Mouse (Mus musculus) liver, embryonic 15.5 days (tissue): ENCODE results near the gene Ell. TPM values are rescaled to one million over a fixed set of nuclear protein-coding genes. Genes with fewer than 3 reads are reported as not detected.

ENCODE experiments used
- ATAC-seq: fragments of 200-750 bp; cut with Nextera tagmentation; 2 replicates; pipeline ENCODE4 v1.8.0; 2017; ENCODE audit warnings: moderate number of reproducible peaks, mild to moderate bottlenecking, moderate library complexity; ENCODE audit not compliant: insufficient read depth
- H3K27ac ChIP-seq: fragments of 300-500 bp; sonication (generic); replicated peaks from 2 replicates; pipeline ENCODE4 v1.5.1; 2015; ENCODE audit warnings: mild to moderate bottlenecking, inconsistent platforms
- H3K27me3 ChIP-seq: fragments of 300-500 bp; sonication (generic); 2 replicates; pipeline ENCODE4 v1.6.1; 2015; ENCODE audit warnings: mild to moderate bottlenecking, inconsistent platforms
- H3K36me3 ChIP-seq: fragments of 300-500 bp; sonication (generic); replicated peaks from 2 replicates; pipeline ENCODE4 v1.6.1; 2015; ENCODE audit warnings: moderate library complexity, mild to moderate bottlenecking, inconsistent platforms
- H3K4me1 ChIP-seq: fragments of 300-500 bp; sonication (generic); replicated peaks from 2 replicates; pipeline ENCODE4 v1.6.1; 2015; ENCODE audit warnings: inconsistent platforms
- H3K4me2 ChIP-seq: fragments of 300-500 bp; sonication (generic); 2 replicates; pipeline ENCODE4 v1.6.1; 2015; ENCODE audit warnings: moderate library complexity, mild to moderate bottlenecking, inconsistent platforms
- H3K4me3 ChIP-seq: fragments of 300-500 bp; sonication (generic); replicated peaks from 2 replicates; pipeline ENCODE4 v1.5.1; 2015; ENCODE audit warnings: mild to moderate bottlenecking, inconsistent platforms
- H3K9ac ChIP-seq: fragments of 300-500 bp; sonication (generic); 2 replicates; pipeline ENCODE4 v1.6.1; 2015; ENCODE audit warnings: moderate library complexity, mild to moderate bottlenecking, inconsistent platforms
- H3K9me3 ChIP-seq: fragments of 300-500 bp; sonication (generic); replicated peaks from 2 replicates; pipeline ENCODE4 v1.6.1; 2016; ENCODE audit warnings: inconsistent platforms
- WGBS: fragments of 180-500 bp; shearing (Covaris S2); methylation state at CpG from one replicate; pipeline ENCODE4 v1.1.7; 2015; ENCODE audit warnings: mixed read lengths; ENCODE audit not compliant: insufficient replicate concordance; 5-methylcytosine and 5-hydroxymethylcytosine counted together
- polyA plus RNA-seq: library from polyadenylated mRNA; unstranded; fragments of >200 nt; fragmentation: Nextera tagmentation; extraction: Ambion mirVana; gene quantifications from 2 replicates; pipeline ENCODE4 v1.2.1, GENCODE M21; 2015

Gene Ell
- polyA plus RNA-seq, 1 experiment from 2014 or later: 11.8 TPM

DNA sequence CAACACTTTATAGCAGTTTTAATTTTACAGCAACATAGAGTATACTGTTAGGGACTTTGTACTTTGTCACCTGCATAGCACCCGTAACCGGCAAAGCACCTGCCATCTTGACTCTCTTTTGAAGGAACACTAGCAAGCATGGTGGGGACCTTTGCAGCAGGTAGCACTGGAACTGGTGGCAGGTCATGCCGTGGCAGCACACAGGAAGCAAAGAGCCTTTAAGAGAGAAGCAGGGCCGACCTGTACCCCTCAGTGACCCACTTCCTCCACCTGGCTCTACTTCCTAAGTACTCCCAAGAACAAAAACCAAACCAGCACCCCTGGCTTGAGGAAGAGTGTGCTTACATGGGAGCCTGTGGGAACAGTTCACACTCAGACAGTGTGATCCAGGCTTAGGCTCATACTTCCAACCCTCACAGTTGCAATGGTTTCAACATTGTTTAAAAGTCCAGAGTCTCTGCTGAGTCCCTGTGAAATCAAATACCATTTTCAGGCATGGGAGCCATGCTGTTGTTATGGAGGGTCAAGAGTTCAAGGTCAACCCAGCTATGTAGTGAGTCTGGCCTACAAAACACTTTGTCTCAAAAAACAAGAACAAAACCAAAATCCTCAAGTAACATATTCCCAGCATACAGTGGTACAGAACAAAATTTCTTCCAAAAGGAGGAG, 16.0 kb downstream of the Ell start:
- 59% methylated on average over 4 of the region's 4 CpGs for WGBS
- ATAC-seq: peak; percentile 51
- H3K9me3 ChIP-seq: no peaks in the 10 kb centered on the region
- H3K4me2 ChIP-seq: no peak overlapping the region; the same call in 1 of the 2 replicates
- H3K9ac ChIP-seq: no peak overlapping the region
- peaks cover 7% of the 10 kb centered on the region; the same call in 1 of the 2 replicates for H3K36me3 ChIP-seq
- H3K27ac ChIP-seq: peak overlapping the region; percentile 77
- H3K27me3 ChIP-seq: no peaks in the 10 kb centered on the region
- H3K4me3 ChIP-seq: no peak overlapping the region
- H3K4me1 ChIP-seq: peaks cover 93% of the 10 kb centered on the region

DNA sequence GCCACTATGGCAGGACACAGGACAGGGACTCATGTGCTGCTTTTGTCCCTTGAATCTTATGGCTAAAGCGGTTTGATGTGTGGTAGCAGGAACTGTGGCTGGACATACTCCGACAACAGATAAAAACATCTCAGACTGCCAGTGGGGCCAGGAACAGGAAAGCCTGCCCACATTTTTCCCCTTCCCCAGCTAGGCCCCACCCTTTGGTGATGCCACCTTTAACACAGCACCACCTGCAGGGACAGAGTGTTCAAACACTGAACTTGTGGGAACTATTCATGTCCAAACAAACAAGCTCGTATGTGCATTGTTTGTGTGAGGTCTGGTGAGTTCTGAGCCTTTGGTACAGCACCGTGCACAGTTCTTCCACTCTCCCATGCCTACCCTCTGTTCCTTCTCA, 19.1 kb downstream of the Ell start:
- Histone ChIP-seq H3K27me3 (no peaks in the 10 kb centered on the region), H3K27ac (peak overlapping the region; percentile 53; the same call in 1 of the 2 replicates), H3K9me3 (no peaks in the 10 kb centered on the region), H3K4me3 (no peak overlapping the region), H3K9ac (no peak overlapping the region), H3K4me2 (no peak overlapping the region), H3K36me3 (peaks cover 8% of the 10 kb centered on the region; the same call in 1 of the 2 replicates), H3K4me1 (peaks cover 97% of the 10 kb centered on the region)
- 15% methylated on average over 4 of the region's 4 CpGs for WGBS
- ATAC-seq: no peak

DNA sequence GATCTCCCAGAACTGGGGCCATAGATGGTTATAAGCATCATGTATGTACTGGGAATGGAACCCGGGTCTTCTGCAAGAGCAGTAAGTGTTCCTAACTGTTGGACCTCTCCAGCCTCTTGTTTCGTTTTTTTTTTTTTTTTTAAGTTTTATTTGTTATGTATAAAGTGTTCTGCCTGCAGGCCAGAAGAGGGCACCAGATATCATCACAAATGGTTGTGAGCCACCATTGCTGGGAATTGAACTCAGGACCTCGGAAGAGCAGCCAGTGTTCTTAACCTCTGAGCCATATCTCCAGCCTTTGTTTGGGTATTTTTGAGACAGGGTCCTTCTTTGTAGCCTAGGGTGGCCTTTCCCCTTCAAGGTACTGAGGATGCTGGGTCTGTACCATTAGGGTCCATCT, 19.7 kb downstream of the Ell start:
- Histone ChIP-seq H3K4me1 (peaks cover 96% of the 10 kb centered on the region), H3K4me3 (no peak overlapping the region), H3K36me3 (peaks cover 8% of the 10 kb centered on the region; the same call in 1 of the 2 replicates), H3K4me2 (no peak overlapping the region), H3K9ac (no peak overlapping the region), H3K9me3 (no peaks in the 10 kb centered on the region), H3K27me3 (no peaks in the 10 kb centered on the region), H3K27ac (peak overlapping the region; percentile 53; the same call in 1 of the 2 replicates)
- ATAC-seq: no peak
- 56% methylated on average over 3 of the region's 3 CpGs for WGBS

DNA sequence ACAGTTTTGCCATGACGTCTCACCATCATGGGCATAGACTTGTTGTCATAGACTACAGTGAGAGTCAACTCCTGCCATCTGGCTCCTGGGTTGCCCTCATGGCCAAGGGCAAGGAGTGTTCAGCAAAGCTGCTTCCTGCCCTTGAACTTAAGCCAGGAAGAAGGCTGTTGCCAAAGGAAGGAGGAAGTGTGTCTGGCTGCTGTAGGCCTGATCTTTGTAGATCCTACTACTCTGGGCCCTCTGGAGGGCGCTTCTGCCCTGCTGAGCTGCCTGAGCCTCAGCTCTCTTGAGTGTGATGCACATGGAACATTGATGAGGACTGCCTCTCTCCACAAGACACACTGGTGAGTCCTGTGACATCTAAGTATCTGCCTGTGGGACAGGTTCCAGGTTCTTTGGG, 20.8 kb downstream of the Ell start:
- no peaks in the 10 kb centered on the region for H3K9me3 ChIP-seq
- 39% methylated on average over 2 of the region's 2 CpGs for WGBS
- ATAC-seq: no peak
- H3K36me3 ChIP-seq: peaks cover 8% of the 10 kb centered on the region; the same call in 1 of the 2 replicates
- H3K27me3 ChIP-seq: no peaks in the 10 kb centered on the region
- H3K9ac ChIP-seq: no peak overlapping the region
- H3K4me3 ChIP-seq: no peak overlapping the region
- peaks cover 98% of the 10 kb centered on the region for H3K4me1 ChIP-seq
- H3K27ac ChIP-seq: 0 out of 2 replicates have a peak overlapping the region, but pooled peaks have one; percentile 64
- H3K4me2 ChIP-seq: no peak overlapping the region

DNA sequence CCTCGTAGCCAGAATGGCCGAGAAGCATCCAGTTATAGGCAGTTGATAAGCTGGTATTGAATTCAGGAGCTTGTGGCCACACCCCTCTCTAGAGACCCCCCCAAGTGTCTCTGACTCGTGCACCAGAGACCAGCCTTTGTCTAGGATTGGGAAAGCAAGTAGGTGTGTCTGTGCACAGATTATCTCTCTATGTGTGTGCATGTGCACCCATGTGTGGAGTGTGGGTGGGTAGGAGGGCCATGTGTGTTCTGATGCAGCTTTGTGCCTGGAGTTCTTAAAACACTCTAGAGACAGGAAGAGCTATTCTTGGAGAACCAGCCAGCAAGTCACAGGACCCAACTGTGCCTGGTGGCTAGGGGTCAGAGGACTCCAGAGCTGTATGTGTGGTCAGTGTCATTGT, 21.3 kb downstream of the Ell start:
- H3K9me3 ChIP-seq: no peaks in the 10 kb centered on the region
- ATAC-seq: no peak
- no peak overlapping the region for H3K4me3 ChIP-seq
- peaks cover 8% of the 10 kb centered on the region; the same call in 1 of the 2 replicates for H3K36me3 ChIP-seq
- 52% methylated on average over 3 of the region's 3 CpGs for WGBS
- H3K27ac ChIP-seq: peak overlapping the region; percentile 64
- peaks cover 99% of the 10 kb centered on the region for H3K4me1 ChIP-seq
- no peak overlapping the region for H3K4me2 ChIP-seq
- no peak overlapping the region for H3K9ac ChIP-seq
- no peaks in the 10 kb centered on the region for H3K27me3 ChIP-seq

DNA sequence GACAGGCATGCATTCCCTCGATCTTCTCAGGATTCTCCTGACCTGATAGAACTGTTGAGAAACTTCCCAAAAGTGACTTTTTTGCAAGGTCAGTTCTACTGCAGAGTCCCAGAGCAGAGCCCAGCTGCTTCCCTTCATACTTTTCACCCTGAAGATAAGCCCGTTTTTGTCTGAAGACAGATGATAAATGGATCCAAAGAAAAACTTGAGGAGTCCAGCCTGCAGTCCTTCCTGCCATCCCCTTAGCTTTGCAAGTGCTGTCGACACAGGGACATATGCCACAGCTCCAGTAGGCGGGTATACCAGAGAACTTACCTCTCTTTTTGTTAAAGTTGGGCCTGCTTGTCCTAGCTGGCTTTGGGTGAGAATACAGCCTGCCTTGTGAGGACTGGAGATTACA, 22.1 kb downstream of the Ell start:
- Histone ChIP-seq H3K9ac (0 out of 2 replicates have a peak overlapping the region, but pooled peaks have one; percentile 9), H3K36me3 (peaks cover 8% of the 10 kb centered on the region; the same call in 1 of the 2 replicates), H3K4me3 (no peak overlapping the region), H3K27me3 (no peaks in the 10 kb centered on the region), H3K27ac (peak overlapping the region; percentile 64), H3K4me1 (peaks cover 97% of the 10 kb centered on the region), H3K4me2 (no peak overlapping the region), H3K9me3 (no peaks in the 10 kb centered on the region)
- 27% methylated on average over 4 of the region's 4 CpGs for WGBS
- no peak for ATAC-seq

DNA sequence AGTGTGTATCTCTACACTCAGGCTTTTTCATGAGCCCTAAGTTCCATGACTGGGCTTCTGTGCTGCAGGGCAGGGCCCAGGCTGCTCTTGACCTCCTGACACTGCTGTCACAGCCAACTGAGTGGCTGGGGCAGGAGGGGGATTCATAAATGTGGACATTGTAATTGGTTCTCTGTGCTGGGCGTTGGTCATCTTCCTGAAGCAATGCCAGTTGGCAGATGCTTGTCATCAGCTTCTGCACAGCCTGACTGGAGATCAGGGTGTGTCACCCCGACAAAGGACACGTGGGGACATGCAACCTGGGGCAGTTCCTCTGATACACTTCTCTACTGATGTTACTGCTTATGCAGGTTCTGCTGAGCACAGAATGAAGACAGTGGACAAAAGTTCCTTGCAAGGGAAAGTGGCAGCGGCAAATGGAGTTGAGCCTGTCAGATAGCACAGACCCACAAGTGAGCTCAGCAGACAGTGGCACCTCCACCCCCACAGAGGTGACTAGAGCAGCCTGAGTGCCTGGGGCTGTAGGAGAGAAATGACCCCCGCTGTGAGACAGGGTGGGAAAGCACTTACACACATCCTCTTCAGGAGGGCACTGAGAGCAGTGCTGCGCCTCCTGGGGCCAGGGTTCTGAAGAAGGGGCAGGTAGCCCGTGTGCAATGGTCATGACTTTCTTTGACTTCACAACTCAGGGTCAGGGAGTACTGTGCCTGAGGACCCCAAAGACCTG, 22.7 kb downstream of the Ell start:
- Histone ChIP-seq H3K27ac (peak overlapping the region; percentile 64), H3K9ac (0 out of 2 replicates have a peak overlapping the region, but pooled peaks have one; percentile 9)
- WGBS: 51% methylated on average over 7 of the region's 7 CpGs

DNA sequence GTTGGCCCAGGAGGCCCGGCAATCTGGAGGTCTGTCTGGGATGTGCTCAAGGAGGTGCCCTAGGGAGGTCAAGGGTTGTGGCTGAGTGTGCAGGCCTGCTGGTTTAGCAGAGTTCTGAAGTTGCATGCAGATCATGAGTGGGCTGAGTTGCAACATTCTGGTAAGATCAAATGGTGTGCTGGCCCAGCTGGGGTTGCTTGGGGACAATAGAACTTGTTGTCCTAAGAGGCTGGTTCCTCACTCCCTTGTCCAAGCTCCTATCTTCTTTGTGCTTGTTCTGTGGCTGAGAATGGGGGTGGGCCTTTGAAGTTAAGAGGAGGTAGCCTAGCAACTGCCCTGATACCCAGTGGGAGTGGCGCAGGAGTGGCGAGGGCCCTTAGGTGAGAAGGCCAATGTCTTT, 23.5 kb downstream of the Ell start:
- Histone ChIP-seq H3K9ac (no peak overlapping the region), H3K4me3 (no peak overlapping the region), H3K4me2 (no peak overlapping the region), H3K27ac (no peak overlapping the region), H3K4me1 (peaks cover 86% of the 10 kb centered on the region), H3K36me3 (0 out of 2 replicates have a peak, but pooled peaks cover 4% of the 10 kb centered on the region), H3K9me3 (no peaks in the 10 kb centered on the region), H3K27me3 (no peaks in the 10 kb centered on the region)
- no peak for ATAC-seq
- 59% methylated on average over 3 of the region's 3 CpGs for WGBS

More for the DNA sequence above, 22.7 kb downstream of the Ell start:
- ATAC-seq: no peak
- Histone ChIP-seq H3K36me3 (peaks cover 8% of the 10 kb centered on the region; the same call in 1 of the 2 replicates), H3K9me3 (no peaks in the 10 kb centered on the region), H3K27me3 (no peaks in the 10 kb centered on the region), H3K4me1 (peaks cover 94% of the 10 kb centered on the region), H3K4me3 (no peak overlapping the region), H3K4me2 (no peak overlapping the region)

DNA sequence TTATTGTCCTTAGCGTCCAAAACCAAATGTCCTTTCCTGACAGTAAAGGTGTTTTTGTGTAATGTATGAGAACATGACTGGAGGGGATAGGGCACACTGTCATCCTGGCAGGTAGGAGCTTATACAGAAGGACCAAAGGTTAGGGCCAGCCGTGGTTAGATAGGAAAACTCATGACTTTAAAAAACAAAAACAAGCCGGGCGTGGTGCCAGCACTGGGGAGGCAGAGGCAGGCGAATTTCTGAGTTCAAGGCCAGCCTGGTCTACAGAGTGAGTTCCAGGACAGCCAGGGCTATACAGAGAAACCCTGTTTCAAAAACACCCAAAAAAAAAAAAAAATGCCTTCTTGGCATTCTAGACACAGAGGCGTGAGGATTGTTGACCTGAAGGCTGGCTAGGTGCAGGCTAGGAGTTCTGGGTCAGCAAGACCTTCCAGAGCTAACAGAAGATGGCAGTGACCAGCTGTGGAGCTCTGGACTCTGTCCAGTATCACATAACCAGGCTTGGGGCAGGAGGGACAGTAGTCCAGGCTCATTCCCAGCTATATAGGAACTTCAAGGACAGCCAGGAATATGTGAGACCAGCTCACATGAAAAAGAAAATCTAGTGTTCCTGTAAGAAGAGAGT, 24.6 kb downstream of the Ell start:
- Histone ChIP-seq H3K27me3 (no peaks in the 10 kb centered on the region), H3K4me2 (no peak overlapping the region), H3K4me1 (peaks cover 75% of the 10 kb centered on the region), H3K27ac (0 out of 2 replicates have a peak overlapping the region, but pooled peaks have one; percentile 24), H3K36me3 (0 out of 2 replicates have a peak, but pooled peaks cover 4% of the 10 kb centered on the region), H3K9ac (no peak overlapping the region), H3K4me3 (no peak overlapping the region), H3K9me3 (no peaks in the 10 kb centered on the region)
- WGBS: 67% methylated on average over 6 of the region's 6 CpGs
- no peak for ATAC-seq

DNA sequence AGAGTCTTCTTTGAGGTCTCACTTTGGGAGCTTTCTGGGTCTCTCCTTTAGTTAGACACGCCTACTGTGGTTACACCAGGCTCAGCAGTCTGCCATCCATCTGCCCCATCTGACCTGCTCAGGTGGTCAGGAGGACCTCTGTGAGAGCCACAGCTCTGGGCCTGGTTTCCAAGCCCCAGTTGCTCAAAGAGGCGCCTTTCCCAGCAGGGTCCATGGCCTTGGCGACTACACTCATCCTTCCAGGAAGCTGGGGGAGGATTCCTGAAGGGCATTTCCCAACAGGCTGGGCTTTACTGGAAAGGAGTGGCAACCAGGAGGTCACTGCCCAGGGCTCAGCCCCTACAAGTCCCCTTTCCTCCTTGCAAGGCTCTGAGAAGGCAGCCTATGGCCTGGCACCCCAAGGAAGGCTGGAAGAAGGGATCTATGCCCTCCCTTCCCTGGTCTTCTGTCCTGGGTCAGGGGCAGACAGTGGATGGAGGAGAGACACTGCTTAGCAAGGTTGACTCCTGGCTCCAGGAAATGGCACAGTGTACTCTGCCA, 25.5 kb downstream of the Ell start:
- Histone ChIP-seq H3K4me1 (peaks cover 70% of the 10 kb centered on the region), H3K4me2 (no peak overlapping the region), H3K9me3 (no peaks in the 10 kb centered on the region), H3K9ac (no peak overlapping the region), H3K27me3 (no peaks in the 10 kb centered on the region), H3K36me3 (0 out of 2 replicates have a peak, but pooled peaks cover 4% of the 10 kb centered on the region), H3K27ac (no peak overlapping the region), H3K4me3 (no peak overlapping the region)
- WGBS: 82% methylated on average over 3 of the region's 3 CpGs
- ATAC-seq: no peak
